ENCODE assay signal across 22 mouse cellular contexts in genomic region chr12:89791829-89792228, GRCm38 (mm10).
DNase-seq lines count a peak whose midpoint lies in the region; TF ChIP-seq lines count a peak whose summit lies in the region.
"Had no signal": no experiment of that assay in that cellular context is flagged by ENCODE, and none has a peak within 500 bp of the region (broad histone marks: within the 10 kb centered on the region; RNA-seq: fewer than 3 reads in every experiment).

No protein-coding gene starts in this region.

- no peak overlapping the region for H3K27ac ChIP-seq in left cerebral cortex, adult 2 months
- no peak overlapping the region for H3K27ac ChIP-seq in thymus, adult 2 months (ENCODE audit: control insufficient read depth, insufficient read depth, low read length)
- H3K27ac ChIP-seq: embryonic facial prominence, embryonic 13.5 days; embryonic facial prominence, embryonic 15.5 days; forebrain, embryonic 10.5 days; forebrain, embryonic 12.5 days had no signal

- no peaks in the 10 kb centered on the region for H3K36me3 ChIP-seq in thymus, adult 2 months (ENCODE audit: control insufficient read depth, insufficient read depth, low read length)
- H3K36me3 ChIP-seq: embryonic facial prominence, embryonic 13.5 days; embryonic facial prominence, embryonic 15.5 days; forebrain, embryonic 10.5 days; forebrain, embryonic 12.5 days had no signal

- TF ChIP-seq CTCF in left cerebral cortex, adult 2 months (IDR thresholded peaks at IDR 0.05): no peak
- no peak for TF ChIP-seq CTCF in thymus, adult 2 months (IDR thresholded peaks at IDR 0.05; ENCODE audit: borderline replicate concordance, control insufficient read depth, extremely low read depth, insufficient read depth, low read length, poor library complexity)

- TF ChIP-seq POLR2A in thymus, adult 2 months (IDR thresholded peaks at IDR 0.05; ENCODE audit: control insufficient read depth, extremely low read depth, insufficient read depth, low read length, poor library complexity): no peak

- H3K4me3 ChIP-seq in left cerebral cortex, adult 2 months: no peak overlapping the region
- no peak overlapping the region for H3K4me3 ChIP-seq in thymus, adult 2 months (ENCODE audit: control insufficient read depth, insufficient read depth, low read length)
- H3K4me3 ChIP-seq: embryonic facial prominence, embryonic 13.5 days; embryonic facial prominence, embryonic 15.5 days; erythroblast, embryonic 14.5 days; forebrain, embryonic 10.5 days; forebrain, embryonic 12.5 days had no signal

- H3K27me3 ChIP-seq in thymus, adult 2 months (ENCODE audit: control insufficient read depth, insufficient read depth, low read length): no peaks in the 10 kb centered on the region
- H3K27me3 ChIP-seq: embryonic facial prominence, embryonic 13.5 days; embryonic facial prominence, embryonic 15.5 days; forebrain, embryonic 12.5 days had no signal

- H3K4me1 ChIP-seq in thymus, adult 2 months (replicated peaks; ENCODE audit: control insufficient read depth, insufficient read depth, low read length): no peaks in the 10 kb centered on the region
- H3K4me1 ChIP-seq: embryonic facial prominence, embryonic 13.5 days; embryonic facial prominence, embryonic 15.5 days; forebrain, embryonic 10.5 days; forebrain, embryonic 12.5 days had no signal

- WGBS in thymus, adult 2 months: 80% methylated on average over 3 of the region's 3 CpGs

- DNase-seq in frontal cortex, adult 2 months (ENCODE audit: extremely low spot score in 1 of 2, low spot score in 1 of 2): peak; percentile 60 to 73
- no peak for DNase-seq in frontal cortex, postnatal 14 days (ENCODE audit: low spot score in 2 of 2)
- DNase-seq in left cerebral cortex, postnatal 14 days (ENCODE audit: low spot score in 2 of 2): peak; percentile 31 to 37
- DNase-seq in left cerebral cortex, adult 2 months (ENCODE audit: extremely low spot score in 1 of 2, low spot score in 2 of 2): no peak
- peak; percentile 67 for DNase-seq in right cerebral cortex, adult 18-20 months
- no peak for DNase-seq in right cerebral cortex, postnatal 14 days
- peak; percentile 58 for DNase-seq in telencephalon, adult 2 months (ENCODE audit: low read depth, low spot score)
- DNase-seq in thymus, adult 2 months: no peak
- DNase-seq: adrenal gland, adult 2 months; adrenal gland, postnatal 10 days; adrenal gland, postnatal 25 days; cerebellum, adult 11 months; cerebellum, adult 18-20 months; cerebellum, adult 8-10 months; cerebellum, adult 9-11 months; cerebellum, postnatal 36 days; embryo, embryonic 11 days had no signal

- intact Hi-C loops in left cerebral cortex, postnatal 14 days (cut with DNase I): no loop called here
- intact Hi-C loops in left cerebral cortex, adult 2 months (cut with DNase I): loop anchor here (1.0 to 2.0 kb wide), 2 partner anchors 68 to 139 kb away; no protein-coding TSS in a partner anchor

Comparison
In these comparisons a context has a peak if more than half of its experiments do, and no peak if none do; other contexts are left out.
1. DNase-seq: peak in frontal cortex, adult 2 months (2 of 2), left cerebral cortex, postnatal 14 days (2 of 2), right cerebral cortex, adult 18-20 months (single experiment) and telencephalon, adult 2 months (single experiment); none in frontal cortex, postnatal 14 days (0 of 2), left cerebral cortex, adult 2 months (0 of 2), right cerebral cortex, postnatal 14 days (single experiment) and thymus, adult 2 months (single experiment).